Mouse (Mus musculus) c-Kit-positive CD71-positive TER-119-negative erythroid progenitor cells, embryonic 14.5 days (primary cell): ENCODE results near the gene Ppp1r32.

Experiments used
- DNase-seq: peaks from one replicate; pipeline ENCODE4 v3.0.0-alpha.2; 2013; ENCODE audit warnings: low read depth

Gene Ppp1r32

DNA sequence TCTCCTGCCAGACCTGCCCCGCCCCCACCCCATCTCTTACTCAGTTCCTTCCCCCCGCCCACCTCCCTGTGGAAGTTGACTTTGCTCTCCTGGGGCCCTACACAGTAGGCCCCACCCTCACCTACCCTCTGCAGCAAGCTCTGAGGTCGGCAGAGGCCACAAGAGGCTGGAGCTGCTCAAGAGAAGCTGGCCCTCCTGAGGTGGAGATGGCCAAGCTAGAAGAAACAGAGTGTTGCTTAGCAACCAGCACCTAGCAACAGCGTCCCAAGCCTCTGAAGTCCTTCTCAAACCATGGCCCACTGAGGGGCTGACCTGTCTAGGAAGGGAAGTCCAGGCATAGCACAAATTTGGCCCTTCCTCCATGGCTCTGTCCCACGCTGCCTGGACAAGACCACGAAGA lies at the start of gene Ppp1r32:
Gene Ppp1r32 (minus strand): TSS at position 226 of the 400 bp plus-strand sequence.
- no peak for DNase-seq

DNA sequence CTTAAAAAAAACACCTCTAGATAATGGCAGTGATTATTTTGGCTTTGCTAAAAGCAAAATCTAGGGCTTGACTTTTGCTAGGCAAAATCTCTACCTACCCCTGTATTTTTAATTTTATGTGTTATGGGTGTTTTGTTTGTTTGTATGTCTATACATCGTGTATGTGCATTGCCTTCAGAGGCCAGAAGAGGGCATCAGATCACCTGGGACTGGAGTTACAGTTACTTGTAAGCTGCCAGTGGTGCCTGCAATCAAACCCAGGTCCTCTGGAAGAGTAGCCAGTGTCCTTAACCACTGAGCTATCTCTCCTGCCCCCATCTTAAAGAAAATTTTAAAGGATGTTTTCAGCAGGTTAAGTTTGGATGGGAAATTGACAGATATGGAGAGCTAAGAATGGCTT lies 47.4 kb upstream of the Ppp1r32 start:
- DNase-seq, result no peak

DNA sequence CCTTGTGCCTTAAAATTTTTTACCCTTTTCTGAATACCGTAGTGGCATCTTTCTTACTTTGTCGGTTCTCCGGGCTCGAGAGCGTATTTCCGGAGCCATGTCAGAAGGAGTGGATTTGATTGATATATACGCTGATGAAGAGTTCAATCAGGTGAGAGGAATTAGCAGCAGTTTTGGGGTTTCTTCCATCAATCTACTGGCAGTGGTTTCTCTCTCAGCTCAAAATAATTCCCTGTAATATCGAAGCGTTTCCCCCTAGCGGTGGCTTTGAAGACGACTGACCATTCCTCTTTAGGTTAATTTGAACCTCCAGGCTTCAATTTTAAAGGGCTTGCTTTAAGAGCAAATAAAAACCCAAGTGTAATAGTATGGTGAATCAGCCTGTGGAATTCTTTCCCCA lies 43.2 kb upstream of the Ppp1r32 start, which contains the start of gene Sdhaf2:
Gene Sdhaf2 (minus strand): TSS at position 233 of the 400 bp plus-strand sequence.
- peak; percentile 36 for DNase-seq

DNA sequence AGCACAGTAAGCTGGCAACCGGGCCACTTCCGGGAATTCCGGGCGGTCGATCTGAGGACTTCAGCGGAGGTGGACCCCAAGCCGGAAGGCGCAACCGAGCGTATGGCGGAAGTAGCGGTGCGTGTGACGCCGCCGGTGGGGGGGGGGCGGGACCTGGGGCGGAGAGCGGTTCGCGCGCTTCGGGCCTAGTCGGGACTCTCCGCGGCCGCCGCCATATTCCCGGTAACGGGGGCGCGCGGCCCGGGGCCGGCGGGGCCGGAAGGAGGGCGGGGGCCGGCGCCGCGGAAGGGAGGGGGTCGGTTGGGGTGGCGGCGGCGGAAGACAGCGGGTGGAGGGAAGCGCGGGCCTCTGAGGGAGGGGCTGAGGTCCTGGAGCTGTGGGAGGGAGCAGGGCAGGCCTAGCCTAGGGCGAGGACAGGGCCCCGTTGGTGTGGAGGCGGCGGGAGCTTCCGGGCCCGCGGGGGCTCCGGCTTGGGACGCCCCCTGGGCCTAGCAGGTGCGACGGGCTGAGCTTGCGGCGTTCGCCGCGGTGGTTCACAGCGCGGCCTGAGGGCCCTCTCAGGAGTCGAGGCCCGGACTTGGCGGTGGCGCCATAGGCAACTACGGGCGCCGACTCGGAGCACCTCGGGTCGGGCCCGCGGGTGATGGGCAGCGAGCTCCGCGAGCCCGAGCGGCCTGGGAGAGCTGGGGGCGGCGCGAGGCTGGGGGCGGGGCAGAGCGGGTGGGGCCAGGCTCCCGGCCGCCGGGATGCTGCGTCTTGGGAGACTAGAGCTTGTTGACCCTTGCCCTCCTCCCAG lies 42.6 kb upstream of the Ppp1r32 start, which contains the start of gene Cpsf7:
Gene Cpsf7 (plus strand): TSS at position 161 of the 796 bp plus-strand sequence.
- DNase-seq, result peak; percentile 87

DNA sequence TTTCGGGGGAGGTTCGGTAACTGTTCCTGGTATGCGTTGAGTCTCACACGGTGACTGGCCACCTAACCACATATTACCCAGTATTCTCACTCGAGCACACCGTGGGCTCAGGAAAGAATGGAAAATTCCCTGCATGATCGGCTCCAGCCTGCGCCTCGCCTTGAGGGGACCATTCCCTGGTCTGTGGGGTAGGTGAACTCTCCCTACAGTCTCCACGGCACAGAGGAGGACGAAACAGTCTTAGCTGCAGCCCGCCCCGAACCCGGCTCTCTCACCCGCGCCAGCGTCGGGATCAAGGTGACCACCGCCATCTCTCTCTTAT lies 42.0 kb upstream of the Ppp1r32 start:
- no peak for DNase-seq

DNA sequence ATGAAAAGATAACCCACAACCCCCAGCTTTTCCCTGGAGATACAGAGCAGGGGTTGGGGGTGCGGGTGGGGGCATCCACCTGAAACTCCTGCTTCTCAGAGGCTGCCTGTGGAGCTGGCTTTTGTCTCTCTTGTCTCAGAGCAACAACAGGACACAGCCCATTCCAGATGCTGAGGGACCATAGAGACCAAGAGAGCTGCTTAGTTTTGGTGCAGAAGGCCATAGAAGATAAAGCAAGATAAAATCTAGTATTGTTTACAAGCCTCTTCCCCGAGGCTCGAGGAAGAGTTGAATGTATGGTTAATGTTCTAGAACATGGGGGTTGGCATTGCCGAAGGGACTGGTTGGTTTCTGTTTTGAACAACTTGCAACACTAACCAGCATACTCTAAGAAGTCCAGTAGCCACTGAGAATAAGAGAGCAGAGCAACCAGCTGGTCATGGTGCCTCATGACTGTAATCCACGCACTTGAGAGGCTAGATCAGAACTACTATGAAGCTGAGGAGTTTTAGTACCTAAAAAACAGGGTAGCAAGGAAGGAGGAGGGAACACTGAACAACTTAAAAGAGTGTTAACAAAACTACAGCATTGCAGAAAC lies 40.9 kb upstream of the Ppp1r32 start:
- DNase-seq, result peak; percentile 42

DNA sequence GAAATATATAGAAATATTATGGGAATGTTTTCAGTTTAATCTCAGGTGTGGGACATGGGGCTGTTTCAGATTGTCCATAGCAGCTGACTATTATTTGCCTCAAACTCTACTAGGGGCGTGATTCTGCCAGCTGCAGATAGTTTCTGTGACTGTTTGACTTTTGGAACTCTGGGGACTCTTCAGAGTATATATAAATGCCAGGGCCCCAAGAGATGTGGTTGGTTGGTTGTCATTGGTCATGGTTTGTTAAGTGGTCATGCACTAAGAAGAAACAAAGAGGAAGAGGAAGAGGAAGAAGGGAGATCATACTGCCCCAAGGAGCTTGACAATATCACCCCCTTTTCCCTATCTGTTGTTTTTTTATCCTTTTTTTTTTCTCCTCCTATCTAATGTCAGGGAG lies 39.2 kb upstream of the Ppp1r32 start:
- no peak for DNase-seq

DNA sequence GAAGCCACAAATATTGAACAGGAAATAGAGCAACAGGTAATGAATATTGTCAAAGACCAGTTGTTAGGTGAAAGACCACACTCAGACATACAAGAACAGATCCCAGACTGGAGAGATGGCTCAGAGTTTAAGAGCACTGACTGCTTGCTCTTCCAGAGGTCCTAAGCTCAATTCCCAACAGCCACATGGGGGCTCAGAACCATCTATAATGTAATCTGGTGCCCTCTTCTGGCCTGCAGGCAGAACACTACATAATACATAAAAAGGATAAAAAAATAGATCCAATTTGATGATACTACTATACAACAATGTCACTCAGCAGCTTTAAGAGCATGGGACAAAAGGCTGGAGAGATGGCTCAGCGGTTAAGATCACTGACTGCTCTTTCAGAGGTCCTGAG lies 37.6 kb upstream of the Ppp1r32 start:
- DNase-seq, result no peak

DNA sequence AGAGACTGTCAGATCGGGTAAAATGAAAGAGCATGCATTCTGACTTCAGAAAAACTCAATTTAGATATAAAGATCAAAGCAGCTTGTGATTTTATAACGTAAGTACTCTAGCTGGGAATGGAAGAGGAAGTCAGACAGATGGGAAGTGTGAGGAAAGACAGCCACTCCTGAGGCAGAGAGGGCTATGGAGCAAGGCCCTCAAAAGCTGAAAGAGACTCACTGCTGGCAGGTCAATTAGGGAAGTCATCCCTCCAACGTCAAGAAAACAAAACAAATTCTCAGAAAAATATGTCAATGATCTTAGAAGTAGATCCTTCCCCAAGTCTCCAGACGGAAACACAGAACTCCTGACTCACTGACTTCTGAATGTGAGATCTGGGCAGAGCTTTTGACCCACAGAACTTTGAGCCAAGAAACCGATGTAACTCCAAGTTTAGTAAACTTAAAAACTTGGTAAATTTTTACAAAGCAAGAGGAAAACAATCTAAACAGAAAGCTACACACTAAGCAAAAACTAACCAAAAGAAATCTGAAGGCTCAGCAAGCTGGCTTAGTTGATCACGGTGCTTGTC lies 28.1 kb upstream of the Ppp1r32 start:
- DNase-seq, result no peak

DNA sequence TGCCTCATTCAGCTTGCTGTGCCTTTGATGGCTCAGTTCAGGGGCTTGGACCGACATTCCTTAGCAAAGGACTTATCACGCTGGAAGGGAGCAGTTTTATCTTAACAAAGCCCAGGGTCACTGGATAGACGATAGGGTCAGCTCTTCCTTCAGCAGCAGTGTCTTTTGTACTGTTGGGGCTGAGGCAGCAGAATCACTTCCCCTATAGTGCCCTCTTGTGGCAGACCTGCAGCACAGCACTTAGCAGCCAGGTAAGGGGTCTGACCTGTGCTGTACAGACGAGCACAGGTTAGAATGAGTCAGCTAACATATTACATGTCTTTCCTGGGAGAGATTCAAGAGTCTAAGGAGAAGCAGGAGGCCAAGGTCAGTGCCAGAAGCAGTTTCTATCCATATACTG lies 19.8 kb upstream of the Ppp1r32 start:
- DNase-seq, result no peak

DNA sequence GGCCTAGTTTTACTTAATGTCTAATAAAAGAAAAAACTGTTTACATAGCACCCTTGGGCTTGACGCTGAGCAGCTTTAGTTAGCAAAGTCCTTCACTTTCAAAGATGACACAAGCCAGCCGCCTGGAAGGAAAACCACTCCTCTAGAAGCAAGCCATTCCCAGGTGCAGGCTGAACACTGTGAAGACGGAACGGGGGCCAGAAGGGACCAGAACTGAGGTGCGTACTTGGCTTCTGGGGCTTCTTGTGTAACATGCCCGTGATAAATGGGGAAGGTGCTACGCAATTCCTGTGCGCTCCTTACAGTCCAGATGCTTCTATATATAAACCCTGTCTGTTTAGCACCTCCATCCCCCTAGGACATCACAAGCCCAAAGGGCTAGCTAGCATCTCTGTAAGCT lies 17.9 kb upstream of the Ppp1r32 start:
- no peak for DNase-seq

DNA sequence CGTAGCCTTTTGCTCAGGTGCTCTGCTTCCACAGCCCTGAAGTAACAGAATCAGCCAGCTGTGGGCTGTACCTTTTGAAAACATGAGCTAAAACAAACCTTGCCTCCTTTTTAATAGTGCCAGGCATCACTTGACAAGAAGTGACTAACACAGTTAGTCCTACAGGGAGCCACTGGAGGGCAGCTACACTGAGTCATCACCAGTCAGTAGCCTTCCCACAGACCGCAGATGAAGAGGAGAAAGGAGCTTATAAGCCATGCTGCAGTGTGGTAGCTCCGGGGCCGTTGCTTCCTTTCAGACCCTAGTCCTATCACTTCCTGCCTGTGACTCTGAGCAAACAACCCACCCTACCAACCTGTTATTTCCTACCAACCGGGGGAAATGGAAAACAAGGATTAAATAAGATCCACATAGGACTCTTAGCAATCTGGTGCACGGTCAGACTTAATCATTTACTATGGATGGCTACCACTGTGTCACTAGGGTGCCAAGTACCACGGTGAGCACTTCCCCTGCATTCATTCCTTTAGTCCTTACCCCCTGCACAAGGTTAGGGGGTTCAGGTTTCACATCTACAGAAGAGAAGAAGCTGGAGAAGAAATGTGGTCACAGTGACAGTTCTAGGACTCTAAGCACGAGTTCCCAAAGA lies 14.9 kb upstream of the Ppp1r32 start:
- DNase-seq, result no peak

DNA sequence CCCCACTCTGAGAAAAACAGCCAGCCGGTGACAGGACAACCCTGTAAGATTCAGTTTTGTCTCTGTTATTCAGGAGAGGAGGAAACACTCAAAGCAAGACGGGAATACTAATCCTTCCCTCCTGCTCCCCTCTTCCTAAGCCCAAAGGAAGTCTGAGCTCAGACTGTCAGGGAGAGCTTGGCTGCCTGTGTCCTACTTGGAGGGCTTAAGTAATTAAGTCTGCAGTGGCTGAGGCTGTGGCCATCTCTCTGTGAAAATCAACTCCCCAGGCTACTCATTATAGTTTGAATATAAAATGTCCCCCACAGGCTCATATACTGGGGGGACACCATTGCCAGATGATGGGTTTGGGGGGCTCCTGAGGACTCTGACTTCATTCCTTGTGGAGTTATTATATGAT lies 14.2 kb upstream of the Ppp1r32 start:
- DNase-seq, result no peak

DNA sequence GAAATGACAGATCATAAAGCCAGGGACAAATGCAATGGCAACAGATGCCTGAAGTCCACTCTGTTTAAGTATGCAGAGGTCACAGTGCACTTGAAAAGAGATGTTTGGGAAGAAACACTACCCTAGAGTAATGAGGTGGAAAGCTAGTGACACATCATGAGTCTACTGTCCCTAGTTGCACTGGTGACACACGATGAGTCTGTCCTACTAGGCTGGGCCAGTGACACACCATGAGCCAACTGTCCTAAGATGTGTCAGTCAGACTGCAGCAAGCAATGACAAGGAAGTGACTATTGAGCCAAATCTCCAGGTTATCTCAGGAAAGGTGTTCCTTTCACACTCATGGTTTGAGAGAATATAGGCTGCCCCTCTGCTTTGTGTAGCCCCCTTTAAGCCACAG lies 12.9 kb upstream of the Ppp1r32 start:
- DNase-seq, result no peak

DNA sequence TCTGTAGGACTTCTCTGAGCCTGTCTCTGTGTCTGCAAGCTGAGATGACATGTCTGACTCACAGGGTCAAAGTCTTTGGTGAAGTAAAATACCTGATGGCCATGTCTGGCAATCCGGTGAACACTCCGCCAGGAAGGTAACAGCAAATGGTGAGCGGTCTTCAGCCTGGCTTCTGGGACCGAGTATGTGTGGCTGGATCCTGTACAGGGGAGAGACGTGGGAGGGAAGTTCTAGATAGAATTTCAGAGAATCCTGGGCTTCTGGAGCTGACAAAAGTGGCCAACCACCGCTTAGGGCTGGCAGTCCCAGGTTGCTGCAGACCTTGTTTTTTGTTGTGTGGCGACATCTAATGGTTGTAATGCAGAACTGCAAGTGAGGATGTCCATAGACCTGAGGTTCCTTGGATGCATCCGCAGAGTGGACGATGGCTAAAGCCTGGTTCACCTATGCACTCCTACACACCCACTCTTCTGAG lies 3.6 kb upstream of the Ppp1r32 start:
- peak; percentile 44 for DNase-seq

DNA sequence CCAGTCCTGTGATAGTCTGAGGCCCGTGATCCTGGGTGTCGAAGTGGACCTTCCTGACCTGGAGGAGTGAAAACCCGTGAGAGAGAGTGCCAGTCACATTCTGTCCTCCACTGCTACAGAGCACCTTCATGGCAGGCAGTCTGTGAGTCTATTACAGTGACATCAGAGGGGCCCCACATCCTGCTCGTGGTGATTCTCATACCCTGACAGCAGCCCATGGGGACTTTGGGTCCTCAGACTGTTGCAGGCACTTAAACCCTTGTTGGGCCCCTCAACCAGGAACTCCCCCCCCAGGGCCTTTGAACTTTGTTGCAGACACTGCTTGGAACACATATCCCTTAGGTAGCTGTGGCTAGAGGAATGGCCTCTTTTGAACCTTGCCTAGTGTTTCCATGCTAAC lies 3.2 kb downstream of the Ppp1r32 start:
- DNase-seq, result no peak

DNA sequence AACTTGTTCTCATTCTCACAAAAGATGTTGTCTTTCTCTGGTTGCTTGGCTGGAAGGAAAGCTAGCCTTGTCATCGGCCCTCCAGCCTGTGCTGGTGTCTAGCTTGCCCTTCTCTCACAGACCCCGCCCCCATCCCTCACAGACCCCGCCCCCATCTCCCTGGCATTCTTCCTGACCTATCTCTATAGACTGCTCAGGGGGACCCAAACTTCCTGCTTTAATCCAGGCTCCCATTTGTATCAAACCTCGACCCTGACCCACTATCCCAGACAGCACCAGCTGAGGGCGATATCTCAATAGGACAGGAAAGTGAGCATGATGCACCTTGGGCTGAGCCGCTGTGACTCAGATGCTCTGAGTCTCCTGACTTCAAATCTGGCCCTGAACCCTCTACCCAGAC lies 8.9 kb downstream of the Ppp1r32 start:
- DNase-seq, result no peak

DNA sequence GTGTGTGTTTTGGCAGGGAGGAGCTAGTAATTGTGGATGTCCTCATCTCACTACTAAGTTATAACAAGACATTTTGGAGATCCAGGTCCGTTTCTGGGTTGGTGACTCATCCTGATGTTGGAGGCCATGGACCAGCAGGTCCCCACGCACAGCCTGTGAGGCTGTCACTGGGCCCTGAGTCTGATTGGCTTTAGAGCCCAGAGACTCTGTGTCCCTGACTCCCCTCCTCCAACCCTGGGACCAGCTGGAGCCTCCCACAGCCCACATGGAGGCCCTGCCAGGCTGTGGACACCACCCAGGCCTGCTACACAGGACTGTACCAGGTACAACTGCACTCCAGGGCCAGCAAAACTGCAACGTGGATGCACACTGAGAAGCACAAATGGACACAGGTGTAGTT lies 9.8 kb downstream of the Ppp1r32 start:
- DNase-seq, result no peak

DNA sequence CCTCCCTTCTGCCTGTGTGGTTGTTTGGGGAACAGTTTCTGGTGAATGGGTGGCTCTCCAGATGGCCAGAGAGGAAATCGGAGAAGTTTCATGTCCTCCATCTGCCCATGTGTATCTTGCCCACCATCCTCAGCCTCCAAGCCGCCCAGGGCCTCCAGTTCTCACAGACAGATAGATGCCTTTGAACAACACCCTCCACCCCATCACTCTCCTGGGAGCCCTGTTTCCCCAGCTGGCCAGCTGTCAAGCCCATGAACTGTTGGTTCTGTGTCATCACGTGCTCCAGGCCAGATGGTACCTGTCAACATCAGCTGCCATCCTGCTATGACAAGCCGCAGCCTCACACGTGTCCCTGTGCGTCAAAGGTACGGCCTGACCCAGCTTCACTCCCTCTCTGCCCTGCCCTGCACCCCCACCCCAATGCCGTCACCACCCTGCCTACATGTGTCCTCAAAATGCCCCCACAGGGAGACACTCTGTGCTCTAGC lies 13.5 kb downstream of the Ppp1r32 start:
- no peak for DNase-seq

DNA sequence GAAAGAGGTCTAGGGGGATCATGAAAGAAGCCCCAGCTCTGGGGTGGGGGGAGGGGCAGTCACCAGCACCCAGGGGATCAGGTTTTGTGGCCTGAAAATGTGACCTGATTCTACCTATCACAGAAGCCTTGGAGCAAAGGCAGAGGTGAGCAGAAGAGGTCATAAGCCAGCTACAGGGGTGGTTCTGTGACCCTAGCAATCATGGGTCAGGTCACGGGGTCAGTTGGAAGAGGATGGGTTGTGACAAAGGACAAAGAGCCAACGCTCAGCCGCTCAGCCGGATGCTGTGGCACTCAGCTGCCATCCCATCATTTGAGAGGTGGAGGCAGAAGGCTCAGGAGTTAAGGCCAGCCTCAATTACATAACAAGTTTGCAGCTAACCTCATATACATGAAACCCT lies 18.3 kb downstream of the Ppp1r32 start:
- no peak for DNase-seq

DNA sequence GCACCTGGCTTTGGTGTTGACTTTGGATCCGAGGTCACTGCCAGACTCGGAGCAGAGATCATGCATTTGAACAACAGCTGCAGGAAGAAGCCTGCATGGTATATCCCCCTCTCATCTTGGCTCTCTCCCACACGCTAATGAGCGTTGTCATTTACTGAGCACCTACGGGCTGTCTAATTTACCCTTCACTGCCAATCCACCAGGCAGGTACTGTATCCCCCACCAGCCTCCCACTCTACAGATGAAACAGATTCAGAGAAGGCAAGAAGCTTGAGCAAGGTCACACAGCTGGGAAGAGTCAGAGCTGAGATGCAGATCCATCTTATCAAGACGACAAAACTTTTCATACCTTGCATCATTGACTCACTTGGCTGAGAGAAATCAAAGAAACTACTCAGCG lies 21.1 kb downstream of the Ppp1r32 start:
- DNase-seq, result no peak

DNA sequence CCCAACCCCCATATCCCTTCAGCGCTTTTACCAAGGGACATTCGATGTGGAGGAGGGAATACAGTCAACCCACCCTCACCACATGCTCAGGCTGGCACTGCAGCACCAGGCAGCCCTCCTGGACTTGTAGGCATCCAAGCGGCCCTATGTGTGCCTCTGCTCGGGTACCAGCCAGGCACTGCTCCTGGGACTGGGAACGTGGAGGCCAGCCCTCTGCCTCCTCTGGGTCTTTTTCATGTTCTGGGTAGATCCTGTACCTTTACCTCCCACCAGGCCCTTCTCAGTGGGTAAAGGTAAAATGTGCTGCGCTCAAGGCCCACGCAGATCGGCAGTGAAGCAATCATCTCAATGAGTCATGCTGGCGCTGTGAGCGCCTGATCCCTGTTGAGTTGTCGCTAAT lies 22.8 kb downstream of the Ppp1r32 start:
- DNase-seq, result no peak

DNA sequence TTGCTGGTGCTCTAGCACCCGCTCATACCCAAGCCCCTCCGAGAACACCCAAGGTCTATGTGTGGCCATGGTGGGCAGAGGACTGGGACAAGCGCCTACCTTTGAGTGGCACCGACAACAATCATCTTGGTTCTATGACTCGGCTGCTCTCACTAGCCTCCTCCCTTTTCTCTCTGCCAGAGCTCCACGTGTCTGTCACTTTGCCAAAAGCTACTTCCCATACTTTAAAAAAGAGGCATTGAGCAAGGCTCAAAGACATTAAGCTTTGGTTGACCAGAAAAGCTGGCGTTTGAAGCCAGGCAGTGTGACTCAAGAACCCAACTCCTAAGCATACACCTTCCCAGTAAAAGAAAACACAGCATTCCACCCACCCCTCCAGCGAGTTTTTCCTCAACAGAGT lies 24.6 kb downstream of the Ppp1r32 start:
- no peak for DNase-seq
